Mouse (Mus musculus) embryonic facial prominence, embryonic 13.5 days (tissue): ENCODE measurements around the gene Vmn1r101. TPM values are rescaled to one million over a fixed set of nuclear protein-coding genes. Genes with fewer than 3 reads are reported as not detected.
"Not testable (repeated sequence)": the region's sequence is repeated elsewhere in the genome, so short reads cannot be mapped to it uniquely, and the experiment has no call there.

Source experiments
- ATAC-seq: fragments of 200-750 bp; cut with Nextera tagmentation; 2 replicates; pipeline ENCODE4 v1.8.0; 2017; ENCODE audit warnings: low read depth; ENCODE audit not compliant: insufficient number of reproducible peaks, insufficient read depth, low FRiP score, low TSS enrichment
- H3K27ac ChIP-seq: fragments of 300-500 bp; sonication (generic); 2 replicates; pipeline ENCODE4 v1.5.1; 2015; ENCODE audit warnings: moderate library complexity, mild to moderate bottlenecking, inconsistent platforms
- H3K27me3 ChIP-seq: fragments of 300-500 bp; sonication (generic); 2 replicates; pipeline ENCODE4 v1.6.1; 2015; ENCODE audit warnings: mild to moderate bottlenecking, inconsistent platforms
- H3K36me3 ChIP-seq: fragments of 300-500 bp; sonication (generic); 2 replicates; pipeline ENCODE4 v1.6.1; 2015; ENCODE audit warnings: mild to moderate bottlenecking, inconsistent platforms
- H3K4me1 ChIP-seq: fragments of 300-500 bp; sonication (generic); 2 replicates; pipeline ENCODE4 v1.6.1; 2015; ENCODE audit warnings: inconsistent platforms
- H3K4me2 ChIP-seq: fragments of 300-500 bp; sonication (generic); 2 replicates; pipeline ENCODE4 v1.6.1; 2015; ENCODE audit warnings: moderate library complexity, mild to moderate bottlenecking, inconsistent platforms
- H3K4me3 ChIP-seq: fragments of 300-500 bp; sonication (generic); 2 replicates; pipeline ENCODE4 v1.5.1; 2015; ENCODE audit warnings: mild to moderate bottlenecking, inconsistent platforms
- H3K9ac ChIP-seq: fragments of 300-500 bp; sonication (generic); 2 replicates; pipeline ENCODE4 v1.6.1; 2015; ENCODE audit warnings: mild to moderate bottlenecking, inconsistent platforms
- H3K9me3 ChIP-seq: fragments of 300-500 bp; sonication (generic); 2 replicates; pipeline ENCODE4 v1.6.1; 2016; ENCODE audit warnings: inconsistent platforms
- WGBS: fragments of 180-500 bp; shearing (Covaris S2); methylation state at CpG from one replicate; pipeline ENCODE4 v1.1.7; 2015; ENCODE audit warnings: mixed read lengths; 5-methylcytosine and 5-hydroxymethylcytosine counted together
- polyA plus RNA-seq: library from polyadenylated mRNA; unstranded; fragments of >200 nt; fragmentation: Nextera tagmentation; extraction: Ambion mirVana; gene quantifications from 2 replicates; pipeline ENCODE4 v1.2.1, GENCODE M21; 2015

Vmn1r101 gene
- polyA plus RNA-seq: not detected in 2 replicates

DNA sequence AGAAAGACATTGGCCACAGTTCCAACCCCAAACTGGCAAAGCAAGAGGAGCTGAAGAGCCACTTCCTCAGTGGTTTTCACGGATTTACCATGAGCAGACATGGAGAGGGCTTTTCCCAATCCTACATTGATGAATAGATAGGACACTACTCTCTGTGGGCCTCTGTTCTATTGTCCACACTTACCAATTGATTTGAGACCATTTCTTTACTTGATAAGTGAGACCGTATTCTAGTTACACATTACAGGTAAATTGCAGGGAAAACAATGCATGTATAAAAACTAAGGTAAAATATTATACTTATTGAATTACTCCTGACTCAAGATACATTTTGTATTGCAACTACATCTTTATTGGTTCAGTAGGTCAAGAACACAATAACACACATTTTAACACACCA, at the start of gene Vmn1r101:
Gene Vmn1r101 (minus strand): TSS at position 101 of the 400 bp plus-strand sequence.
- not testable (repeated sequence) for H3K36me3 ChIP-seq, H3K27ac ChIP-seq, H3K27me3 ChIP-seq, H3K4me1 ChIP-seq, H3K9me3 ChIP-seq, H3K4me3 ChIP-seq, ATAC-seq, H3K9ac ChIP-seq, H3K4me2 ChIP-seq
- no CpG with 5 or more reads among the region's 2 CpGs for WGBS

DNA sequence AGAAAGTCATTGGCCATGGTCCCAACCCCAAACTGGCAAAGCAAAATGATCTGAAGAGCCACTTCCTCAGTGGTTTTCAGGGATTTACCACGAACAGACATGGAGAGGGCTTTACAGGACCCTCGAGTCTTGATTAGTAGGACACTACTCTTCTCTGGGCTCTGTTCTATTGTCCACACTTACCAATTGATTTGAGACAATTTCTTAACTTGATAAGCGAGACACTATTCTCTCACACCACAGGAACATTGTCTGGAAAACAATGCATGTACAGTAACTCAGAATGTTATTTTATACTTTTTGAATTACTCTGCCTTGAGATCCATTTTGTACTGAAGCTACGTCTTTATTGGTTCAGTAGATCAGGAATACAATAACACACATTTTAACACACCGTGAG, 32.4 kb upstream of the Vmn1r101 start, which contains the start of gene Gm10670:
Gene Gm10670 (minus strand): TSS at position 101 of the 400 bp plus-strand sequence.
- H3K9ac ChIP-seq, H3K9me3 ChIP-seq, H3K36me3 ChIP-seq, H3K27me3 ChIP-seq, H3K27ac ChIP-seq, H3K4me2 ChIP-seq, H3K4me3 ChIP-seq, H3K4me1 ChIP-seq, ATAC-seq: not testable (repeated sequence)
- WGBS: no CpG with 5 or more reads among the region's 5 CpGs

DNA sequence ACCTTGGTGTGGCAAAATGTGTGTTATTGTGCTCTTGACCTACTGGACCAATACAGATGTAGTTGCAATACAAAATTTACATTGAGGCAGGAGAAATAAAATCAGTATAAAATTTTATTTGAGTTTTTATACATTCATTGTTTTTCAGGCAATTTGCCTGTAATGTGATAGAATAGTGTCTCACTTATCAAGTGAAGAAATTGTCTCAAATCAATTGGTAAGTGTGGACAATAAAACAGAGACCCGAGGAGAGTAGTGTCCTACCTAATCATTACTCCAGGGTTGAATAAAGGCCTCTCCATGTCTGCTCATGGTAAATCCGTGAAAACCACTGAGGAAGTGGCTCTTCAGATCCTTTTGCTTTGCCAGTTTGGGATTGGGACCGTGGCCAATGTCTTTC, 24.8 kb downstream of the Vmn1r101 start, which contains the start of gene Vmn1r100:
Gene Vmn1r100 (plus strand): TSS at position 301 of the 400 bp plus-strand sequence.
- not testable (repeated sequence) for H3K9me3 ChIP-seq, H3K9ac ChIP-seq, H3K4me2 ChIP-seq, ATAC-seq, H3K36me3 ChIP-seq, H3K4me1 ChIP-seq, H3K4me3 ChIP-seq, H3K27ac ChIP-seq, H3K27me3 ChIP-seq
- no CpG with 5 or more reads among the region's 3 CpGs for WGBS

Other genes starting within 250 kb of the Vmn1r101 start
- gene Vmn1r95, start 248.9 kb downstream of the Vmn1r101 start, polyA plus RNA-seq: not detected in 2 replicates
- gene Gm6164, start 237.0 kb downstream of the Vmn1r101 start, polyA plus RNA-seq: not detected in 2 replicates
- gene Gm4498, start 208.8 kb downstream of the Vmn1r101 start, polyA plus RNA-seq: not detected in 2 replicates
- not detected in 2 replicates for gene Gm5890, start 179.8 kb downstream of the Vmn1r101 start, polyA plus RNA-seq
- not detected in 2 replicates for gene Gm4133, start 108.5 kb downstream of the Vmn1r101 start, polyA plus RNA-seq
- gene Gm5728, start 67.2 kb downstream of the Vmn1r101 start, polyA plus RNA-seq: not detected in 2 replicates
- not detected in 2 replicates for gene Vmn1r100, start 24.7 kb downstream of the Vmn1r101 start, polyA plus RNA-seq
- not detected in 2 replicates for gene Gm10670, start 32.3 kb upstream of the Vmn1r101 start, polyA plus RNA-seq
- gene Vmn1r103, start 67.9 kb upstream of the Vmn1r101 start, polyA plus RNA-seq: not detected in 2 replicates
- gene Vmn1r104, start 91.2 kb upstream of the Vmn1r101 start, polyA plus RNA-seq: not detected in 2 replicates
- gene Gm5726, start 103.2 kb upstream of the Vmn1r101 start, polyA plus RNA-seq: not detected in 2 replicates
- gene Gm4141, start 133.6 kb upstream of the Vmn1r101 start, polyA plus RNA-seq: not detected in 2 replicates
- gene Gm4513, start 156.4 kb upstream of the Vmn1r101 start, polyA plus RNA-seq: not detected in 2 replicates
- gene Vmn1r107, start 226.3 kb upstream of the Vmn1r101 start, polyA plus RNA-seq: not detected in 2 replicates